10 mouse cellular contexts compared by ENCODE assay signal in genomic region chr13:55974105-55974504, GRCm38 (mm10).
DNase-seq lines count a peak whose midpoint lies in the region; ATAC-seq and TF ChIP-seq lines count a peak whose summit lies in the region.
"Had no signal": no experiment of that assay in that cellular context is flagged by ENCODE, and none has a peak within 500 bp of the region (broad histone marks: within the 10 kb centered on the region; RNA-seq: fewer than 3 reads in every experiment).

No protein-coding gene starts in this region.

- no peak overlapping the region for H3K4me2 ChIP-seq in forebrain, postnatal 0 days (ENCODE audit: low read depth)
- H3K4me2 ChIP-seq in forebrain, embryonic 11.5 days (ENCODE audit: low read depth, low read length, severe bottlenecking) = no peak overlapping the region
- H3K4me2 ChIP-seq in limb, embryonic 12.5 days = no peak overlapping the region

- DNase-seq in forebrain, postnatal 0 days = no peak
- DNase-seq in forebrain, embryonic 11.5 days (ENCODE audit: low spot score) = no peak
- no peak for DNase-seq in limb, embryonic 10.5 days (ENCODE audit: low spot score)
- DNase-seq: layer of hippocampus, postnatal 36 days had no signal

- ATAC-seq in forebrain, postnatal 0 days = no peak
- no peak for ATAC-seq in forebrain, embryonic 11.5 days (replicated peaks; ENCODE audit: low FRiP score)
- 0 out of 2 replicates have a peak, but pooled peaks have one; percentile 18 for ATAC-seq in limb, embryonic 12.5 days (ENCODE audit: insufficient number of reproducible peaks, insufficient read depth, low FRiP score, low TSS enrichment, low read depth)
- ATAC-seq in megakaryocyte progenitor cell, adult 5-6 weeks (replicated peaks; ENCODE audit: poor library complexity) = 0 out of 2 replicates have a peak, but pooled peaks have one; percentile 34
- ATAC-seq in frontal cortex, adult (ENCODE audit: low TSS enrichment) = no peak
- no peak for ATAC-seq in CD4-positive, CD25-positive, alpha-beta regulatory T cell, adult 4 months

- no peak for TF ChIP-seq EP300 in ES-Bruce4 (IDR thresholded peaks at IDR 0.05; ENCODE audit: insufficient read depth, low read depth, low read length)

- H3K9ac ChIP-seq in forebrain, postnatal 0 days = no peak overlapping the region
- no peak overlapping the region for H3K9ac ChIP-seq in forebrain, embryonic 11.5 days (ENCODE audit: low read length)
- H3K9ac ChIP-seq in limb, embryonic 12.5 days (replicated peaks) = no peak overlapping the region
- no peak overlapping the region for H3K9ac ChIP-seq in ES-Bruce4 (ENCODE audit: low read depth, poor library complexity, severe bottlenecking)

- no peak overlapping the region for H3K27ac ChIP-seq in forebrain, postnatal 0 days (ENCODE audit: low read depth, low read length)
- no peak overlapping the region for H3K27ac ChIP-seq in forebrain, embryonic 11.5 days (ENCODE audit: low read depth, low read length)
- no peak overlapping the region for H3K27ac ChIP-seq in limb, embryonic 12.5 days
- no peak overlapping the region for H3K27ac ChIP-seq in limb, embryonic 10.5 days
- no peak overlapping the region for H3K27ac ChIP-seq in ES-Bruce4 (ENCODE audit: insufficient read depth, low read length)
- H3K27ac ChIP-seq: macrophage had no signal

- H3K27me3 ChIP-seq in forebrain, postnatal 0 days (ENCODE audit: insufficient read depth, low read length) = no peaks in the 10 kb centered on the region
- no peaks in the 10 kb centered on the region for H3K27me3 ChIP-seq in forebrain, embryonic 11.5 days (ENCODE audit: control insufficient read depth, insufficient read depth, low read length)
- peaks cover 4% of the 10 kb centered on the region for H3K27me3 ChIP-seq in limb, embryonic 12.5 days
- H3K27me3 ChIP-seq in limb, embryonic 10.5 days (ENCODE audit: low read depth, poor library complexity, severe bottlenecking) = peaks cover 5% of the 10 kb centered on the region; the same call in 1 of the 2 replicates
- no peaks in the 10 kb centered on the region for H3K27me3 ChIP-seq in ES-Bruce4 (ENCODE audit: control insufficient read depth, insufficient read depth, low read length, poor library complexity, severe bottlenecking)

- TF ChIP-seq CTCF in forebrain, postnatal 0 days (IDR thresholded peaks at IDR 0.05; ENCODE audit: low read depth) = peak; percentile 46
- peak; percentile 29 for TF ChIP-seq CTCF in ES-Bruce4 (IDR thresholded peaks at IDR 0.05; ENCODE audit: low read depth, low read length)

- H3K9me3 ChIP-seq in forebrain, postnatal 0 days (ENCODE audit: low read length) = no peaks in the 10 kb centered on the region
- H3K9me3 ChIP-seq in forebrain, embryonic 11.5 days (ENCODE audit: control insufficient read depth, low read length) = no peaks in the 10 kb centered on the region; the same call in none of the 2 replicates
- 0 out of 2 replicates have a peak, but pooled peaks cover 2% of the 10 kb centered on the region for H3K9me3 ChIP-seq in limb, embryonic 12.5 days
- no peaks in the 10 kb centered on the region for H3K9me3 ChIP-seq in limb, embryonic 10.5 days (replicated peaks)
- no peaks in the 10 kb centered on the region for H3K9me3 ChIP-seq in ES-Bruce4 (replicated peaks; ENCODE audit: control insufficient read depth, insufficient read depth, low read length, poor library complexity, severe bottlenecking)

- WGBS in forebrain, postnatal 0 days = 50% methylated on average over 5 of the region's 5 CpGs
- WGBS in forebrain, embryonic 11.5 days = 53% methylated on average over 5 of the region's 5 CpGs
- 59% methylated on average over 5 of the region's 5 CpGs for WGBS in limb, embryonic 12.5 days
- 61% methylated on average over 5 of the region's 5 CpGs for WGBS in limb, embryonic 10.5 days

- no peaks in the 10 kb centered on the region for H3K4me1 ChIP-seq in forebrain, postnatal 0 days (ENCODE audit: insufficient read depth)
- H3K4me1 ChIP-seq in forebrain, embryonic 11.5 days (replicated peaks; ENCODE audit: control insufficient read depth, insufficient read depth, low read length) = no peaks in the 10 kb centered on the region
- peaks cover 14% of the 10 kb centered on the region for H3K4me1 ChIP-seq in limb, embryonic 12.5 days (replicated peaks)
- peaks cover 22% of the 10 kb centered on the region for H3K4me1 ChIP-seq in limb, embryonic 10.5 days
- no peaks in the 10 kb centered on the region for H3K4me1 ChIP-seq in ES-Bruce4 (ENCODE audit: control insufficient read depth, insufficient read depth, low read length)

- H3K4me3 ChIP-seq in forebrain, postnatal 0 days (ENCODE audit: low read depth, low read length) = no peak overlapping the region
- H3K4me3 ChIP-seq in forebrain, embryonic 11.5 days (ENCODE audit: low read depth, low read length) = no peak overlapping the region
- no peak overlapping the region for H3K4me3 ChIP-seq in limb, embryonic 12.5 days (replicated peaks)
- no peak overlapping the region for H3K4me3 ChIP-seq in limb, embryonic 10.5 days
- H3K4me3 ChIP-seq in ES-Bruce4 (ENCODE audit: low read depth, low read length) = no peak overlapping the region

- TF ChIP-seq POLR2A in ES-Bruce4 (IDR thresholded peaks at IDR 0.05; ENCODE audit: insufficient read depth, low read length) = no peak

- H3K36me3 ChIP-seq in forebrain, postnatal 0 days (ENCODE audit: insufficient read depth) = no peaks in the 10 kb centered on the region
- H3K36me3 ChIP-seq in forebrain, embryonic 11.5 days (ENCODE audit: control insufficient read depth, insufficient read depth, low read length) = no peaks in the 10 kb centered on the region
- no peaks in the 10 kb centered on the region for H3K36me3 ChIP-seq in limb, embryonic 12.5 days
- H3K36me3 ChIP-seq in limb, embryonic 10.5 days = no peaks in the 10 kb centered on the region
- no peaks in the 10 kb centered on the region for H3K36me3 ChIP-seq in ES-Bruce4 (ENCODE audit: control insufficient read depth, insufficient read depth, low read length, poor library complexity, severe bottlenecking)

Comparison
In these comparisons a context has a peak if more than half of its experiments do, and no peak if none do; other contexts are left out.
1. ATAC-seq: peak in limb, embryonic 12.5 days (single experiment) and megakaryocyte progenitor cell, adult 5-6 weeks (single experiment); none in forebrain, postnatal 0 days (single experiment), forebrain, embryonic 11.5 days (single experiment), frontal cortex, adult (single experiment) and CD4-positive, CD25-positive, alpha-beta regulatory T cell, adult 4 months (single experiment).